Mouse (Mus musculus): ENCODE results near the gene Atxn2. TPM values are rescaled to one million over a fixed set of nuclear protein-coding genes. Genes with fewer than 3 reads are reported as not detected.

Atxn2 gene
- polyA plus RNA-seq, 1 experiment = 71.9 TPM

DNA sequence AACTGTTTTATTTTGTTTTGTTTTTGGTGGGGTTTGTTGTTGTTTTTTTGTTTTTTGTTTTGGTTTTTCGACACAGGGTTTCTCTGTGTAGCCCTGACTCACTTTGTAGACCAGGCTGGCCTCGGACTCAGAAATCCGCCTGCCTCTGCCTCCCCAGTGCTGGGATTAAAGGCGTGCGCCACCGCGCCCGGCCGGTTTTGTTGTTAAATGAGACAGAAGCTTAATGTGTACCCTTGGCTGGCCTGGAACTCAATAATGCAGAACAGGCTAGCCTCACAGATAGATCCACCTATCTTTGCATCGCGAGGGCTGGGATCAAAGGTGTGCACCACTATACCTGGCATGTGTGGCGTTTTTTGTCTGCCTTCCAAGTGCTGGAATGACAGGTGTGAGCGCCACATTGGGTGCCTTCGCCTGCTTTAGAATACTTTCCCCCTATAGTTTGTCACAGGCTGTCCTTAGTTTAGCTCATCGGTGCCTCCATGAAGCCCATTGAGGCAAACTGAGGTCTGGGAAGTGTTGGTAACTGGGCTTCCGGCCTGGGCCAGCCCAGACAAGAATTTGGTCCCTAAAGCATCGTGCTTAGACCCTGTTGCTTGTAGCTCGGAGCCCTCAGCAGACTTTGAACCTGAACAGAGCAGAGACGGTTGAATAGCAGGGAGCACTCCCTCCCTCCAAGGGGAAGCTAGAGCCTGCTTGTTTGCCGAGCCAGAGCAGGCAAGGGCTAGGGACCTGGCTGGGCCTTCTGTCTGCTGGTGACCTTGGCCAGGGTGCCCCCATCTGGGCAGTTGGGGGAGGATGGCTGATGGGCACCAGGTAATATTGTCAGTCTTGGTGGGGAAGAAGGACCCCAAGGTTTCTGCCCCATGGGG lies 138.6 kb downstream of the Atxn2 start:
- Histone ChIP-seq H3K4me3 (ENCODE audit: extremely low read depth, insufficient read depth, insufficient read length) (no peak overlapping the region; the same call in 1 of the 2 replicates), H3K4me1 (ENCODE audit: control insufficient read depth, insufficient read depth, insufficient read length) (peaks cover 7% of the 10 kb centered on the region; the same call in 1 of the 2 replicates), H3K36me3 (ENCODE audit: control insufficient read depth, insufficient read depth, low read length) (no peaks in the 10 kb centered on the region), H3K27me3 (ENCODE audit: control insufficient read depth, insufficient read depth, low read length) (no peaks in the 10 kb centered on the region), H3K27ac (ENCODE audit: insufficient read depth, low read length) (no peak overlapping the region)
- WGBS = 67% methylated on average over 20 of the region's 20 CpGs
- DNase-seq (ENCODE audit: low read depth in 1 of 2, low spot score in 2 of 2) = peak in 1 of 2 experiments; percentile 43
- TF ChIP-seq CTCF (IDR thresholded peaks at IDR 0.05; ENCODE audit: extremely low read depth, insufficient read depth, insufficient read length, insufficient replicate concordance) (peak; percentile 39; the same call in 1 of the 2 replicates), POLR2A (IDR thresholded peaks at IDR 0.05; ENCODE audit: low read depth, low read length) (no peak)

DNA sequence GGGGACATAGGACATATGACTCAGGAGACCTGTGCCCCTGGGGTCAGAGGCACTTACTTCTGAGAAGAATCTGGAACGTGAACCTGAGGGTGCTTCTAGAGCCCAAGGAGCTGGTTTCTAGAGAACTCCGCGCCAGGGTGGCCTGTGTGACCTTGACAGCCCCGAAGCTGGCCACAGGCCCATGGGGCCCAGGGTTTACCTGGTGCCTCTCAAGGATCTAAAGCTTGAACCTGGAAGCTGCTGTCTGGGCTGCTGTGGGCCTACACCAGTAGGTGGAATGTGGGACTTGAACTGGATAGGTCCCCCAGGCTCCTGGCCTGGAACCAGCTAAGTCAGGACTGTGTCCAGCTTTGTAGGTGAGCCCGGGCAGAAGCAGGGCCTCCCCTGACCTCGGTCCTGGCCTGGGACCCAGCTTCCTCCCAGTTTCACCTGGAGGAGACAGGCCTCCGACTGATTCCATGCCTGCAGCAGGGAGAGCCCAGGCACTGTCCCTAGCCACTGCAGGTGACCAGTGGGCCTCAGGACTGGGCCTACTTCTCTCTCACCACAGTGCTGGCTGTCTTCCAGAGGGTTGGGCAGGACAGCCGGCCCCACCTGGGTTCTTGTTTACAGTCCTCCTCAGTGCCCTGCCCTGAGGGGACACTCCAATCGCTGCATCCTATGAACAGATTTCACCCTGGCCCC lies 142.4 kb downstream of the Atxn2 start:
- Histone ChIP-seq H3K4me3 (ENCODE audit: extremely low read depth, insufficient read depth, insufficient read length) (no peak overlapping the region), H3K27ac (ENCODE audit: insufficient read depth, low read length) (no peak overlapping the region), H3K27me3 (ENCODE audit: control insufficient read depth, insufficient read depth, low read length) (no peaks in the 10 kb centered on the region), H3K4me1 (ENCODE audit: control insufficient read depth, insufficient read depth, insufficient read length) (no peaks in the 10 kb centered on the region; the same call in 1 of the 2 replicates), H3K36me3 (ENCODE audit: control insufficient read depth, insufficient read depth, low read length) (no peaks in the 10 kb centered on the region)
- DNase-seq (ENCODE audit: low read depth in 1 of 2, low spot score in 2 of 2) = no peak
- 82% methylated on average over 9 of the region's 9 CpGs for WGBS
- TF ChIP-seq CTCF (IDR thresholded peaks at IDR 0.05; ENCODE audit: extremely low read depth, insufficient read depth, insufficient read length, insufficient replicate concordance) (no peak), POLR2A (IDR thresholded peaks at IDR 0.05; ENCODE audit: low read depth, low read length) (no peak)

DNA sequence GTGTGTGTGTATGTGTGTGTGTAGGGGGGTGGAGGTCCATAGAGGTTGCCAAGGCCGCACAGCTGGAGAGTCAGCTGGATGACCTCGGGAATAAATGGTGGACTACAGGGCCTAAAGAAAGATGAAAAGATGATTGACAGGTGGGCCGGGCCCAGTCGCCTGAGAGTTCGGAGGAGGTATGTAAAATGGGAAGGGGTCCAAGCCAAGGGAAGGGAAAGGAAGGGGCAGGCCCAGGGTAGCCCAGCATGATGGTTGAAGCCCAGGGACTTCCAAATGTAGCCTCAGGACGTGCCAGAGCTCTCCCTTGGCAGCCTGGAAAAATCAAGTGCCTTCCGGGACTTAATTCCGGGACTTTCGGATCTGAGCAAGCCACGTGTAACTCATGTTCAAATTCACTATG lies 143.6 kb downstream of the Atxn2 start:
- no peaks in the 10 kb centered on the region; the same call in 1 of the 2 replicates for H3K4me1 ChIP-seq (ENCODE audit: control insufficient read depth, insufficient read depth, insufficient read length)
- H3K27ac ChIP-seq (ENCODE audit: insufficient read depth, low read length) = no peak overlapping the region
- no peaks in the 10 kb centered on the region for H3K36me3 ChIP-seq (ENCODE audit: control insufficient read depth, insufficient read depth, low read length)
- no peak for TF ChIP-seq CTCF (IDR thresholded peaks at IDR 0.05; ENCODE audit: extremely low read depth, insufficient read depth, insufficient read length, insufficient replicate concordance)
- no peak for TF ChIP-seq POLR2A (IDR thresholded peaks at IDR 0.05; ENCODE audit: low read depth, low read length)
- no peak for DNase-seq (ENCODE audit: low read depth in 1 of 2, low spot score in 2 of 2)
- WGBS = 87% methylated on average over 10 of the region's 10 CpGs
- no peaks in the 10 kb centered on the region for H3K27me3 ChIP-seq (ENCODE audit: control insufficient read depth, insufficient read depth, low read length)
- H3K4me3 ChIP-seq (ENCODE audit: extremely low read depth, insufficient read depth, insufficient read length) = no peak overlapping the region

DNA sequence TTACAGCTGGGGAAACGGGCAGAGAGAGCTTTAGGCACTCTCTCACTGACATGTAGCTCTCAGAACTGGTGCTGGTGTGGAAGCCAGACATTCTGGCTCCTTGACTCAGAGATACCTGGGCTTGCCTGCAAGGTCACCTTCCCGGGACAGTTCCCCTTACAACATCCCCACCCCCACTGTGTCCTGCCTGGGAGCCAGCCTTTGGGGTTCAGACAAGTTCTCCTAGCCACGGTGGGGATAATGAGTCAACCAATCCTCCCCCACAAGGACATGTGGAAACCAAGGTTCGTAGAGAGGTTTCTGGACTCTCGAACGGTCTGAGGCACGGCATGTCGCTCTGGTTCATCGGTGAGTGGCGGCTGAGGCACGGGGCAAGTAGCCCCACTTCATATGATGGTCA lies 145.6 kb downstream of the Atxn2 start:
- Histone ChIP-seq H3K27me3 (ENCODE audit: control insufficient read depth, insufficient read depth, low read length) (no peaks in the 10 kb centered on the region), H3K4me1 (ENCODE audit: control insufficient read depth, insufficient read depth, insufficient read length) (no peaks in the 10 kb centered on the region), H3K4me3 (ENCODE audit: extremely low read depth, insufficient read depth, insufficient read length) (no peak overlapping the region), H3K27ac (ENCODE audit: insufficient read depth, low read length) (no peak overlapping the region), H3K36me3 (ENCODE audit: control insufficient read depth, insufficient read depth, low read length) (no peaks in the 10 kb centered on the region)
- no peak for TF ChIP-seq CTCF (IDR thresholded peaks at IDR 0.05; ENCODE audit: extremely low read depth, insufficient read depth, insufficient read length, insufficient replicate concordance)
- no peak for TF ChIP-seq POLR2A (IDR thresholded peaks at IDR 0.05; ENCODE audit: low read depth, low read length)
- 86% methylated on average over 11 of the region's 11 CpGs for WGBS
- no peak for DNase-seq (ENCODE audit: low read depth in 1 of 2, low spot score in 2 of 2)

DNA sequence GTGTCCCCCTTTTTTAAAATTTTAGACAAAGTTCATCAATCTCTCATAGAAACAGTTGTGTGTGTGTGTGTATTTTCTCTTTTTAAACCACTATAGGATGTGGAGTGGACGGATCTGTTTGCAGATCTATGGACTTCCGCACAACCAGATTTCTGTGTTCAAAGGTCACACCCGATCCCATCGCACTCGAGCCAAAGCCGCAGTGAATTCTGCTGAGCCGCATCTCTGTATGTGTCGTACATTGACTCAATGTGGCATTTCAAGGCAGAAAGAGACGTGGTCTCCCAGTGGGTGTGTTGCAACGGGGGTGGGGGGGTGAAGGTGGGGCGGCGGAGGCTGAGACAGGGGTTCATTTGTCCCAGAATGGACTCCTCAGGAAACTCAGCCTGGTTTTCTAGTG lies 147.3 kb downstream of the Atxn2 start:
- no peaks in the 10 kb centered on the region for H3K27me3 ChIP-seq (ENCODE audit: control insufficient read depth, insufficient read depth, low read length)
- no peak for DNase-seq (ENCODE audit: low read depth in 1 of 2, low spot score in 2 of 2)
- H3K36me3 ChIP-seq (ENCODE audit: control insufficient read depth, insufficient read depth, low read length) = no peaks in the 10 kb centered on the region
- H3K4me3 ChIP-seq (ENCODE audit: extremely low read depth, insufficient read depth, insufficient read length) = no peak overlapping the region
- TF ChIP-seq POLR2A (IDR thresholded peaks at IDR 0.05; ENCODE audit: low read depth, low read length) (no peak), CTCF (IDR thresholded peaks at IDR 0.05; ENCODE audit: extremely low read depth, insufficient read depth, insufficient read length, insufficient replicate concordance) (no peak)
- H3K27ac ChIP-seq (ENCODE audit: insufficient read depth, low read length) = no peak overlapping the region
- WGBS = 92% methylated on average over 12 of the region's 12 CpGs
- no peaks in the 10 kb centered on the region for H3K4me1 ChIP-seq (ENCODE audit: control insufficient read depth, insufficient read depth, insufficient read length)

DNA sequence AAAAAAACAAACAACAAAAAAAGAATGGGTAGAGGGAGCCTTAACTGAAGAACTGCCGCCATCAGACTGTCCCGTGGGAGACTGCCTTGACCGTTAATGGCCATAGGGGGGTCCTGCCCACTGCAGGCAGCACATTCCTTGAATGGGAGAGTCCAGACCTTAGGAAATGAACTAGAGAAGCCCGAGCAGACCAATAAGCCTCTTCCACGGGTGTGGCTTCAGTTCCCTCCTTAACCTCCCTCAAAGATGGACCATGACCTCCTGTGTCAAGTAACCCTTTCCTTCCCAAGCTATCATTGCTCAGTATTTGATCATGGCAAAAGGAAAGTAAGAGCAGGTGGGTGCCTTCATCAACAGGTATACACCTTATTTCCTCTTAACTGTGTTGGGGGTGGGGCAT lies 150.8 kb downstream of the Atxn2 start:
- H3K27me3 ChIP-seq (ENCODE audit: control insufficient read depth, insufficient read depth, low read length) = no peaks in the 10 kb centered on the region
- WGBS = 55% methylated on average over 5 of the region's 5 CpGs
- H3K4me3 ChIP-seq (ENCODE audit: extremely low read depth, insufficient read depth, insufficient read length) = no peak overlapping the region
- no peaks in the 10 kb centered on the region for H3K36me3 ChIP-seq (ENCODE audit: control insufficient read depth, insufficient read depth, low read length)
- H3K27ac ChIP-seq (ENCODE audit: insufficient read depth, low read length) = no peak overlapping the region
- TF ChIP-seq CTCF (IDR thresholded peaks at IDR 0.05; ENCODE audit: extremely low read depth, insufficient read depth, insufficient read length, insufficient replicate concordance) = no peak
- TF ChIP-seq POLR2A (IDR thresholded peaks at IDR 0.05; ENCODE audit: low read depth, low read length) = no peak
- no peaks in the 10 kb centered on the region for H3K4me1 ChIP-seq (ENCODE audit: control insufficient read depth, insufficient read depth, insufficient read length)
- no peak for DNase-seq (ENCODE audit: low read depth in 1 of 2, low spot score in 2 of 2)
